Mouse (Mus musculus): ENCODE measurements at regions not wholly inside any gene's neighbourhood (a gene's known extent, or its start where the extent isn't known, plus 50 kb on each side); places are given as distances from the start of the nearest gene placed in this dataset.
"Not testable (repeated sequence)": the region's sequence is repeated elsewhere in the genome, so short reads cannot be mapped to it uniquely, and the experiment has no call there.

GRCm38 (mm10) chr4:79670203-79670891 lies 1163.6 kb upstream of the Tyrp1 start:
- in situ Hi-C loops (cut with MboI, MseI) = no loop called here

- in situ Hi-C loops (cut with MboI, MseI) = no loop called here
Measured at GRCm38 (mm10) chr4:79694787-79695763, 1138.8 kb upstream of the Tyrp1 start.

- in situ Hi-C loops (cut with MboI, MseI) = not testable (repeated sequence)
Measured at GRCm38 (mm10) chr4:79720915-79721314, 1113.0 kb upstream of the Tyrp1 start.

GRCm38 (mm10) chr4:79724103-79724502 lies 1109.8 kb upstream of the Tyrp1 start:
- in situ Hi-C loops (cut with MboI, MseI) = no loop called here

- in situ Hi-C loops (cut with MboI, MseI) = loop anchor here (10.0 kb wide), 1 partner anchor 664 kb away; no protein-coding TSS in a partner anchor
Measured at GRCm38 (mm10) chr4:79740925-79741560, 1092.9 kb upstream of the Tyrp1 start.

Measured in regulatory T cell (primary cell).